Mouse (Mus musculus) intestine, embryonic 14.5 days (tissue): ENCODE results near the gene Cdc14a. TPM values are rescaled to one million over a fixed set of nuclear protein-coding genes. Genes with fewer than 3 reads are reported as not detected.

ENCODE experiments used
- ATAC-seq: fragments of 200-750 bp; cut with Nextera tagmentation; replicated peaks from 2 replicates; pipeline ENCODE4 v1.8.0; 2017; ENCODE audit warnings: low read depth, moderate number of reproducible peaks, moderate TSS enrichment, moderate library complexity; ENCODE audit not compliant: low FRiP score, low TSS enrichment
- DNase-seq: peaks from one replicate; pipeline ENCODE4 v3.0.0-alpha.2; 2018; ENCODE audit warnings: low spot score
- H3K27ac ChIP-seq: fragments of 300-500 bp; sonication (generic); 2 replicates; pipeline ENCODE4 v1.5.1; 2014; ENCODE audit warnings: low read depth, mild to moderate bottlenecking, control low read depth
- H3K27me3 ChIP-seq: fragments of 300-500 bp; sonication (generic); replicated peaks from 2 replicates; pipeline ENCODE4 v1.6.1; 2014; ENCODE audit warnings: low read length, control low read depth; ENCODE audit not compliant: control insufficient read depth, insufficient read depth
- H3K36me3 ChIP-seq: fragments of 300-500 bp; sonication (generic); 2 replicates; pipeline ENCODE4 v1.6.1; 2014; ENCODE audit warnings: low read length, control low read depth; ENCODE audit not compliant: control insufficient read depth, insufficient read depth
- H3K4me1 ChIP-seq: fragments of 300-500 bp; sonication (generic); replicated peaks from 2 replicates; pipeline ENCODE4 v1.6.1; 2014; ENCODE audit warnings: low read length, control low read depth, mixed read lengths; ENCODE audit not compliant: control insufficient read depth, insufficient read depth
- H3K4me2 ChIP-seq: fragments of 300-500 bp; sonication (generic); 2 replicates; pipeline ENCODE4 v1.6.1; 2014; ENCODE audit warnings: low read length
- H3K4me3 ChIP-seq: fragments of 300-500 bp; sonication (generic); 2 replicates; pipeline ENCODE4 v1.5.1; 2014; ENCODE audit warnings: low read depth, low read length, control low read depth, mixed read lengths
- H3K9ac ChIP-seq: fragments of 300-500 bp; sonication (generic); 2 replicates; pipeline ENCODE4 v1.6.1; 2014; ENCODE audit warnings: mild to moderate bottlenecking, low read length
- H3K9me3 ChIP-seq: fragments of 300-500 bp; sonication (generic); 2 replicates; pipeline ENCODE4 v1.6.1; 2016; ENCODE audit warnings: low read length, control low read depth; ENCODE audit not compliant: control insufficient read depth
- WGBS: fragments of 180-500 bp; shearing (Covaris S2); extraction: QIAGEN DNeasy Blood & Tissue Kit; methylation state at CpG from one replicate; pipeline ENCODE4 v1.1.7; 2014; 5-methylcytosine and 5-hydroxymethylcytosine counted together
- polyA plus RNA-seq: library from polyadenylated mRNA; unstranded; fragments of >200 nt; fragmentation: Nextera tagmentation; extraction: Ambion mirVana; gene quantifications from 2 replicates; pipeline ENCODE4 v1.2.1, GENCODE M21; 2014

Gene Cdc14a
- polyA plus RNA-seq, 1 experiment from 2014 or later: 8.8 TPM

DNA sequence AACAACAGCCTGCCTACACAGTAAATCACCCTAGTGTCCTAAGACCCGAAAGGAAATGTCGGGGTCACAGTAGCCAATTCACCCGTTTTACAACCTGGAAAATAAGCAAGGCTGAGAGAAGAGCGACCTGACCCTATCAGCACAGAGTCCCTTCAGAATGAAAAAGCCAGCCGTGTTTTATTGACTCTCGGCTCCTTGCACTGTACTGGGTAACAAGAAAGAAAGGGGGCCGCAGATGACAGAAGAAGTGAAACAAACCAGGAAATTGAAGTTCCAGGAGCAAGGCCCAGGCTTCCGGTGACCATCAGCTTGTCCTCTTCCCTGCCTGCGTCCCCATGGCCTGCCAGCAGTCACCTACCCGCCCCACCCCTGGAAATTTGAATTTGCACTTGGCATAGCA, 32.4 kb downstream of the Cdc14a start:
- 40% methylated on average over 10 of the region's 10 CpGs for WGBS
- Histone ChIP-seq H3K27me3 (no peaks in the 10 kb centered on the region), H3K4me2 (no peak overlapping the region), H3K9ac (no peak overlapping the region), H3K36me3 (0 out of 2 replicates have a peak, but pooled peaks cover 15% of the 10 kb centered on the region), H3K4me1 (0 out of 2 replicates have a peak, but pooled peaks cover 3% of the 10 kb centered on the region), H3K27ac (no peak overlapping the region), H3K9me3 (no peaks in the 10 kb centered on the region), H3K4me3 (no peak overlapping the region)
- ATAC-seq (no peak), DNase-seq (no peak)

DNA sequence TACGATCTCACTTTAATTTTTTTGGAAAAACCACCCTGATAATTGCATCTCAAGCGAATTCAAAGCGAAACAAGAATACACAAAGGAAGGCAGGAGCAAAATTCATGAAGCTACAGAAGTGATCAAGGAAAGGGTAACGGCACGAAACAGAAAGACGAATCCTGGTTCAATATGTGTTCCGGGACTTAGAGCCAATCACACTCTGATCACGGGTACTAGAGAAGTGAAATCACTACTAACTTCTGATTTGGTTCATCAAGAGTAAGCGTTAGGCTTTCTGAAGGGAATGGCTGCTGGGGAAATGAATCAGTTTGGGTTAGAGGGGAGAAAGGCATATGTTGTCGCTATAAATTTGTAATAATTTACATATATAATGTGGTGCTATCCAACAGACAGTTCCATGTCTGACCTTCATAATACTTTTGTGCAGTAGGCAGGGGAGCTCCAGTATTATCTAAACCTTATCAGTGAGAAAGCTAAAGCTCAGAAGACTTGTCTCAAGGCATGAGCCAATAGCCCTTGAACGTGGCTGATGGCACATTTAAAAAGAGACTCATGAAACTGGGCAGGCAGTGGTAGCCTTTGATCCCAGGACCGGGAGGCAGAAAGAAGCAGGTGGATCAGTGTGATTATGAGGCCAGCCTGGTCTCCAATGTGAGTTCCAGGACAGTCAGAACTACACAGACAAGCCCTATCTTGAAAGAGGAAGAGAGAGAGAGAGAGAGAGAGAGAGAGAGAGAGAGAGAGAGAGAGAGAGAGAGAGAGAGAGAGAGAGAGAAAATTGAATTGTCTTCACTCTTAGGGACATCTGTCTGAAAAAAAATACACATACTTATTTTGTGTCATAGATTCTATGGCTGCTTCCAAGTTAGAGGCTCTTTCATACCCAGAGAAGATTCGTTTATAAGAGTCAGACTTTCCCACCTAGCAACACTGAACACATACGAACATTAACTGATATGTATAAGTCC, 34.0 kb downstream of the Cdc14a start:
- Histone ChIP-seq H3K27me3 (no peaks in the 10 kb centered on the region), H3K9ac (no peak overlapping the region), H3K4me1 (0 out of 2 replicates have a peak, but pooled peaks cover 3% of the 10 kb centered on the region), H3K4me2 (no peak overlapping the region), H3K36me3 (0 out of 2 replicates have a peak, but pooled peaks cover 15% of the 10 kb centered on the region), H3K4me3 (no peak overlapping the region), H3K27ac (no peak overlapping the region), H3K9me3 (no peaks in the 10 kb centered on the region)
- DNase-seq: no peak
- no peak for ATAC-seq
- WGBS: 89% methylated on average over 14 of the region's 14 CpGs

DNA sequence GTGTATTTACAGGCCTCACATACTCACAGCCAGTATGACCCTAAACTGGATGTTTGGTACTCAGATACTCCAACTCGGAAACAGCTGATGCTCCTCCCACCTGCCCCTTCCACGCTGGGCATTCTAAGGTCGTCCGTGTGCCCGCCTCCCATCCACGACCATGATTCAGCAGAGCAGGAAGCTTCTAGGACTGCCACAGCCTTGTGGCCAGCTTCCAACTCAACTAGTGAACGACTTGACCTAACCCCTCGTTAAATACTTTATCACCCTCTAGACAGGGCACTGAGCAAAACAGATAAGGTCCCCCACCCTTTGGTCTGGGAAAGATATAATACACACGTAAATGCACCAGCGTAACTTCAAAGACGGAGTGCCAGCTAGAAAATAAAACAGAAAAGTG, 35.0 kb downstream of the Cdc14a start:
- no peaks in the 10 kb centered on the region for H3K27me3 ChIP-seq
- H3K4me3 ChIP-seq: no peak overlapping the region
- 0 out of 2 replicates have a peak, but pooled peaks cover 3% of the 10 kb centered on the region for H3K4me1 ChIP-seq
- no peak for DNase-seq
- no peak for ATAC-seq
- H3K4me2 ChIP-seq: no peak overlapping the region
- WGBS: 56% methylated on average over 11 of the region's 11 CpGs
- H3K9ac ChIP-seq: no peak overlapping the region
- H3K9me3 ChIP-seq: no peaks in the 10 kb centered on the region
- H3K27ac ChIP-seq: no peak overlapping the region
- H3K36me3 ChIP-seq: 0 out of 2 replicates have a peak, but pooled peaks cover 15% of the 10 kb centered on the region

DNA sequence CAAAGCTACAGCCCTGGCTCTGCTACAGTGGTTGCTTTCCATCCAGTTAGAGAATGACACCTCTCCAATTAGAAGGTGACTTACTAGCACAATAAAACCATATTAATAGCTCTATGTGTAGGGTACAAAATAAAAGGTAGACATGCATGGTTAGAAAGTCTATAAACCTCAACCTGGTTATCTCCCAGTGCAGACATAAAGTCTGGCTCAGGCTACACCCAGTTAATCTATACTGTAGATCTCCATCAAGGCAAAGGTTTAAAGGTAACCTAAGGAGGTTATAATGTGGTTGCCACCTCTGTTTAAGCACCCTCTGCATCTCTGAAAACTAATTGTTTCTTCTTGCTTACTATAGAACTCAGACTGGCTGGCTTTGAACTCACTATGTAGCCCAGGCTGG, 36.9 kb downstream of the Cdc14a start:
- Histone ChIP-seq H3K4me2 (no peak overlapping the region), H3K27ac (no peak overlapping the region), H3K4me1 (0 out of 2 replicates have a peak, but pooled peaks cover 3% of the 10 kb centered on the region), H3K9ac (no peak overlapping the region), H3K4me3 (no peak overlapping the region), H3K27me3 (no peaks in the 10 kb centered on the region), H3K36me3 (0 out of 2 replicates have a peak, but pooled peaks cover 6% of the 10 kb centered on the region), H3K9me3 (no peaks in the 10 kb centered on the region)
- ATAC-seq (no peak), DNase-seq (no peak)

DNA sequence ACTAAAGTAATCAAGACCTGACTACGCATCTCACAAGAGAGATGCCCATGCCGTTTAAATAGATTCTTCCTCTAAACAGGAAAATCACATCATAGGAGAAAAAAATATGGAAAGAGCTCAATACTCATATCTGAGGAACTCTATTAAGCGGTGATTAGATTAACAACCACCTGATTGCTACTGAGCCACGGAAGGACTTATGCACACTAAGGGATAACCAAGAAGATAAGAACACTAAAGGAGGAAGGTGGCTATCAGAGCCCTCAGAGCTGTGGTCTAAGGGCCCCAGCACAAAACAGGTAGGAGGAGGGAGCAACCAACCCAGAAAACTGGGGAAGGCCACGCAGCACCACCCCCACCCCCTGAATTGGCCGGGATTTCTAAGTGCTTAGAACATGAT, 37.5 kb downstream of the Cdc14a start:
- no peaks in the 10 kb centered on the region for H3K27me3 ChIP-seq
- H3K9ac ChIP-seq: no peak overlapping the region
- H3K4me1 ChIP-seq: 0 out of 2 replicates have a peak, but pooled peaks cover 3% of the 10 kb centered on the region
- 72% methylated on average over 6 of the region's 6 CpGs for WGBS
- H3K36me3 ChIP-seq: 0 out of 2 replicates have a peak, but pooled peaks cover 6% of the 10 kb centered on the region
- no peaks in the 10 kb centered on the region for H3K9me3 ChIP-seq
- no peak overlapping the region for H3K4me3 ChIP-seq
- no peak overlapping the region for H3K27ac ChIP-seq
- ATAC-seq: no peak
- DNase-seq: no peak
- no peak overlapping the region for H3K4me2 ChIP-seq

DNA sequence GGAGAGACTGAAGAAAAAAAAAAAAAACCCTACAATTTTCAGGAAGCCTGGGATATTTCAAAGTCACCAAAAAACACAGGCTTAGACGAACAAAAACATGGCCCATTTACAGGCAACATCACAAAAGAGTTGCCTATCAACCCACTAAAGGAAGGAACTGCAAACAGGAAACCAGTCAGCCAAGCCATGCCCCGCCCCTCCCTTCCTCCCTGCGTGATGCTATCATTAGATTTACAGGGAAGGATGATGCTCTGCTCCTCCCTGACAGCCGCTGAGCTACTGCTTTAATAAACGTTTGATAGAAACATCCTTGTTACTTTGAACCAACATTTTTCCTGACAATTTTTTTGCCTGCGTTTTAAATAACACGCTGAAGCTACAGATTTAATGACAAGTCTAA, 39.5 kb downstream of the Cdc14a start:
- ATAC-seq (no peak), DNase-seq (no peak)
- no peak overlapping the region for H3K4me2 ChIP-seq
- WGBS: 67% methylated on average over 7 of the region's 7 CpGs
- no peak overlapping the region for H3K9ac ChIP-seq
- H3K4me1 ChIP-seq: 0 out of 2 replicates have a peak, but pooled peaks cover 3% of the 10 kb centered on the region
- H3K9me3 ChIP-seq: no peaks in the 10 kb centered on the region
- H3K36me3 ChIP-seq: 0 out of 2 replicates have a peak, but pooled peaks cover 6% of the 10 kb centered on the region
- H3K27ac ChIP-seq: no peak overlapping the region
- H3K4me3 ChIP-seq: no peak overlapping the region
- no peaks in the 10 kb centered on the region for H3K27me3 ChIP-seq

DNA sequence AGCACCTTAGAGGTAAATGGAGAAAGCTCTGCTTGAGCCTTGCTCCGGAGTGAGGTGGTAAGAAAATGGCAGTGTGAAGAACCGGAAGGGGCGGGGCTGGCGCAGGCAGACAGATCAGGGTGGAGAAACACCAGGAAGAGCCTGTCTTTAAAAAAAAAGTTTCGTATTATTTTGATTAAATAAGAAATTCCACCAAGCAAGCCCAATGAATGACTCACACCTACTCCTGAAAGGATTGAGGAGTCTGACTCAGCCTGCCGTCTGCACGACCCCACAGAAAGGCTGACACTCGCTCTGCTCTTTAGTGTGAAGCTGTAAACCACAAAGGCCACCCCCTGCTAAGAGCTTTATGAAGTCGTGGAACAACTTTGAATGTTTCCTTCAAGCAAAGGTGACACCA, 43.5 kb downstream of the Cdc14a start:
- no peak overlapping the region for H3K4me2 ChIP-seq
- peak; percentile 39 for DNase-seq
- H3K4me3 ChIP-seq: no peak overlapping the region
- H3K27me3 ChIP-seq: no peaks in the 10 kb centered on the region
- H3K27ac ChIP-seq: no peak overlapping the region
- no peak for ATAC-seq
- no peak overlapping the region for H3K9ac ChIP-seq
- H3K4me1 ChIP-seq: no peaks in the 10 kb centered on the region
- 57% methylated on average over 9 of the region's 9 CpGs for WGBS
- no peaks in the 10 kb centered on the region for H3K36me3 ChIP-seq
- no peaks in the 10 kb centered on the region for H3K9me3 ChIP-seq

DNA sequence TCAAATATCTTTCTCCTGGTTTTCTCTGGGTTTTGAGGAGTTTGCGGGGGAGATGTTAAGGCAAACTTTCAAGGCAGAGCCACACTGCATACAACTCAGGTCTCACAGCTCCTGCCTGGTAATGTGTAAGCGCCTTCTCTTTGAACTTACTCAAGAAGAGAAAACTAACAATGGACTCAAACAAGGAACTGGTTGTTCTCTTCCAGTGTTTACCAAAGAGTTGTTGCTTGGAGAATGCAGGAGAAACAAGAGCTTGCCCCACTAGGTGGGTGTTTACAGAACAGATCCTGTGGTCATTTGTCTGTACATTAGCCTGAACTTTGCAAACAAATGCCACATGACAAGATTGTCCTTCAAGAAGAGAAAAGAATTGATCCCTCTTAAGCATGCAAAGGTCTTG, 48.4 kb downstream of the Cdc14a start:
- H3K27me3 ChIP-seq: no peaks in the 10 kb centered on the region
- no peaks in the 10 kb centered on the region for H3K4me1 ChIP-seq
- WGBS: 80% methylated on average over 2 of the region's 2 CpGs
- H3K27ac ChIP-seq: no peak overlapping the region
- no peak overlapping the region for H3K9ac ChIP-seq
- H3K4me2 ChIP-seq: no peak overlapping the region
- no peaks in the 10 kb centered on the region for H3K9me3 ChIP-seq
- H3K4me3 ChIP-seq: no peak overlapping the region
- ATAC-seq (no peak), DNase-seq (no peak)
- no peaks in the 10 kb centered on the region for H3K36me3 ChIP-seq
